Mouse (Mus musculus): Measurements from ENCODE around the gene Wdfy3. TPM values are rescaled to one million over a fixed set of nuclear protein-coding genes. Genes with fewer than 3 reads are reported as not detected.

Wdfy3 gene
- polyA plus RNA-seq, 1 experiment from 2014 or later: 9.7 TPM

- H3K4me1 ChIP-seq (replicated peaks): peaks cover 13% of the 10 kb centered on the region
- no peak overlapping the region for H3K9ac ChIP-seq
- ATAC-seq: no peak
- no peak overlapping the region for H3K4me2 ChIP-seq (replicated peaks)
- H3K27me3 ChIP-seq (replicated peaks): no peaks in the 10 kb centered on the region
- H3K4me3 ChIP-seq (replicated peaks): no peak overlapping the region
- no peak overlapping the region for H3K27ac ChIP-seq
- no peaks in the 10 kb centered on the region for H3K36me3 ChIP-seq
- H3K9me3 ChIP-seq: no peaks in the 10 kb centered on the region
- 94% methylated on average over 4 of the region's 4 CpGs for WGBS
These were observed 17.3 kb downstream of the Wdfy3 start for GRCm38 (mm10) chr5:102052465-102052864.

DNA sequence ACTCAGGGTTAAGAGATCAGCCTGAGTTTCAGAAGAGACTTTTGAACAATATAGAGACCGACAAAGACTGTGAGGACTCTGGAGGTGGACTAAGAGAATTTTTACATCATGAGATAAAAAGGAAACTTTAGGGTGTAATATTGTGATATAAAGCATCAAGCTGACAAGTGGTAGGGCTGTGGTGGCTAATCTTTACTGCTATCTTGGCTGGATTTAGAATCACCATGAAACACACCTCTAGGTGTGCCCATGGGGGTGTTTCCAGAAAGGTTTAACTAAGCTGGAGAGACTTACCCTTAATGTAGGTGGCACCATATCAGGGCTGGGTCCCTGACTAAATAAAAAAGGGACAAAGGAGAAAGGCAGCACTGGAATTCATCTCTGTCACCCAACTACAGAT, 19.0 kb downstream of the Wdfy3 start:
- no peak for ATAC-seq
- Histone ChIP-seq H3K9me3 (no peaks in the 10 kb centered on the region), H3K36me3 (no peaks in the 10 kb centered on the region), H3K4me3 (replicated peaks) (no peak overlapping the region), H3K27me3 (replicated peaks) (no peaks in the 10 kb centered on the region), H3K4me2 (replicated peaks) (no peak overlapping the region), H3K4me1 (replicated peaks) (peaks cover 20% of the 10 kb centered on the region), H3K9ac (no peak overlapping the region), H3K27ac (no peak overlapping the region)
- 98% methylated on average over 1 of the region's 1 CpGs for WGBS

DNA sequence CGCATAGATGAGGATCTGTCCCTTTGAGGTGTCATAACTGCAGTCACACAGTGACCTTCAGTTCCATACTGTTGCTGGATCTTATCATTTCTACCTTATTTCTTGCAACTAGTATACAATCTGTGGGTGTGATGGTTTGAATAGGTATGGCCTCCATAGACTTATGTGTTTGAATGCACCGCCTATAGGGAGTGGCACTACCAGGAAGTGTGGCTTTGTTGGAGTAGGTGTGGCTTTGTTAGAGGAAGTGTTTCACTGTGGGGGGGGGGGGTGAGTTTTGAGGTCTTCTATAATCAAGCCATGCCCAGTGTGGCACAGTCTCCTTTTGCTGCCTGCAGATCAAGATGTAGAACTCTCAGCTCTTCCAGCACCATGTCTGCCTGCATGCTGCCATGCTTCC, 21.3 kb downstream of the Wdfy3 start:
- Histone ChIP-seq H3K27me3 (replicated peaks) (no peaks in the 10 kb centered on the region), H3K36me3 (no peaks in the 10 kb centered on the region), H3K4me3 (replicated peaks) (no peak overlapping the region), H3K4me1 (replicated peaks) (peaks cover 18% of the 10 kb centered on the region; the same call in 1 of the 2 replicates), H3K9me3 (no peaks in the 10 kb centered on the region), H3K27ac (no peak overlapping the region), H3K9ac (no peak overlapping the region), H3K4me2 (replicated peaks) (no peak overlapping the region)
- WGBS: 98% methylated on average over 2 of the region's 2 CpGs
- no peak for ATAC-seq

DNA sequence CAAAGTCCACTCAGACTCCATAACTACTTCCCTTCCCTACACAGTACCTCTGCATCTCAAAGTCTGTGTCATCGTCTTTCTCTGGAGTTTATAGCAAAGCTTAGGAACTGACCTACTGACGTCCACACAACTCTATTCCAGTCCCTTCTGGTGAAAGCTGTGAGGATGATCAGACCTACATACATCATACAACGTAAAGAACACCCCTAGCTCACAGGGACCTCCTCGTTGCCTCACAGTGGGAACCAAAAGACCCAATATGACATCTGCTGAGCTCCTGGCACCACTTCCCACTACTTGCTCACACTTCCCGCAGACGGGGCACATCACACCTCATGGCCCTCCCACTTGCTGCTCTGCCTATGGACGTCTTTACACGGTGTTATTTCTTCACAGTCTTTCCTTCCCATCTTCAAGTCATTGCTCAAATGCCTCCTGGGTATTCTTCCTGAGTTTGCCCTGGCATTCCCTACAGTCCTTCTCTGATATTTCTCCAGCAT, 23.1 kb downstream of the Wdfy3 start:
- H3K27ac ChIP-seq: no peak overlapping the region
- no peak overlapping the region for H3K9ac ChIP-seq
- WGBS: 82% methylated on average over 8 of the region's 8 CpGs
- H3K4me3 ChIP-seq (replicated peaks): no peak overlapping the region
- H3K4me1 ChIP-seq (replicated peaks): peaks cover 17% of the 10 kb centered on the region; the same call in 1 of the 2 replicates
- no peak overlapping the region for H3K4me2 ChIP-seq (replicated peaks)
- H3K27me3 ChIP-seq (replicated peaks): no peaks in the 10 kb centered on the region
- H3K9me3 ChIP-seq: no peaks in the 10 kb centered on the region
- H3K36me3 ChIP-seq: no peaks in the 10 kb centered on the region
- no peak; the same call in 1 of the 2 replicates for ATAC-seq

DNA sequence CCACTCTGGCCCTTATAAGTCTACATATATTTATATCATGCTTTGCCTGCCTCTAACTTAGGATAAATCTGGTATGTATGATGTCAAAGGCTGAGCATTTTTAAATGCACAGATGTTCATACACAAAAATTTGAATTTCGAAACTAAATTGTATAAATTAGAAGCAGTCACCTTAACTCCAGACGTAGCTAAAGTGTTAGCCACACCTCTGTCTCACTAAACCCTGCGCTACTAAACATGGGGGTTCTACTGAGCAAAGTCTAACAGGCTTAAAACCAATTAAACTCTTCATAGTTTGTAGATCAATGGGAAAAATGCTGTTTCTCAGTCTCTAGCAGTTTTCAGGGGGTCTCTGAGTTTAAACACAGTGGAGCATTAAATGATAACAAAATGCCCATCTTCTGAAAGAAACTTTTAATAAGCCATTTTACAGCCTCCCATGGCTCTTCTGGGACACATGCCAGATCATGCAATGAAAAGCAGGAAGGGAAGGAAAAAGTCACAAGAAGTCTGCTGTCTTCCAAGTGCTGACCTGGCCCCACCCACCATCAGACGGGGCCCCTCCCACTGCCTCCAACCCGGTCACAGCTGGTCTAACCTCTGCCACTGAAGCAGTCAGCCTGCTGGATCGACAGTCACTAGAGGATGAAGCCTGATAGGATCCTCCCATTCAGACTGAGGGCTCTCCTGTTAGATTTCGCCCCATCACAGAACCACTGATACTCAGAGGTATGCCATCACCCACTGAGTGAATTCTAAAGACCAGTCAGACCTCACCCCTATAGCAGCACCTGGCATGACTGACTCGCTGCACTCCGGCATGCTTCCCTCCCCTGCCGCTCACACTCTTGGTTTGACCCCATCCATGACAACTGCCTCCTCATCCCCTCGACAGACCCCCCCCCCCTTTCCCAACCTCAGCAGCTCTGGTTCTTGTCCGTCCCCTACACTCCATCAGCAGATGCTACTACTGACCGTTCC, 23.8 kb downstream of the Wdfy3 start:
- Histone ChIP-seq H3K9me3 (no peaks in the 10 kb centered on the region), H3K27me3 (replicated peaks) (no peaks in the 10 kb centered on the region), H3K4me2 (replicated peaks) (no peak overlapping the region), H3K4me1 (replicated peaks) (peaks cover 17% of the 10 kb centered on the region; the same call in 1 of the 2 replicates), H3K9ac (no peak overlapping the region), H3K4me3 (replicated peaks) (no peak overlapping the region), H3K36me3 (no peaks in the 10 kb centered on the region), H3K27ac (no peak overlapping the region)
- peak; percentile 80 for ATAC-seq
- whole genome bisulfite sequencing: 68% methylated on average over 13 of the region's 13 CpGs

DNA sequence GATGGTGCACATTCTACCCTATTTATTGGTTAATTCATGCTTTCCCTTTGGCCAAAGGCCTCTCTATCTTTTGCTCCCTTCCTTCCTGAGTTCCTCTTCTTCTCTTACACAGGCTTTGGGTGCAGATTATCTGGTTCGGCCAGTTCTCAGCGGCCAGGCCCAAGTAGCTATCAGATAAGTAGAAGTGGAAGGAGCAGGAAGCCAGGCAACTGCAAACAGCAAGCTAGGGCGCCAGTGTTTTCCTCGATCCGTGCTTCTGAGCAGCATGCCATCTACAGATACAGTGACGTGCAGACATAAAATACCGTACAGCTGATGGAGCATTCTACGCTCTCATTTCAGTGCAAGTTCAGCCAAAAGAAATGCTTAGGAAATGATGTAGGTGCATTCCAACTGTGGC, 24.5 kb downstream of the Wdfy3 start:
- peaks cover 6% of the 10 kb centered on the region; the same call in 1 of the 2 replicates for H3K36me3 ChIP-seq
- H3K27ac ChIP-seq: peak overlapping the region; percentile 58; the same call in 1 of the 2 replicates
- H3K4me2 ChIP-seq (replicated peaks): no peak overlapping the region
- H3K27me3 ChIP-seq (replicated peaks): no peaks in the 10 kb centered on the region
- peaks cover 17% of the 10 kb centered on the region; the same call in 1 of the 2 replicates for H3K4me1 ChIP-seq (replicated peaks)
- WGBS: 64% methylated on average over 8 of the region's 8 CpGs
- H3K9me3 ChIP-seq: no peaks in the 10 kb centered on the region
- H3K9ac ChIP-seq: no peak overlapping the region
- no peak overlapping the region for H3K4me3 ChIP-seq (replicated peaks)
- ATAC-seq: peak; percentile 57

- Histone ChIP-seq H3K4me1 (replicated peaks) (no peaks in the 10 kb centered on the region), H3K27ac (no peak overlapping the region), H3K4me3 (replicated peaks) (no peak overlapping the region), H3K27me3 (replicated peaks) (no peaks in the 10 kb centered on the region), H3K4me2 (replicated peaks) (no peak overlapping the region), H3K36me3 (peaks cover 44% of the 10 kb centered on the region), H3K9me3 (0 out of 2 replicates have a peak, but pooled peaks cover 4% of the 10 kb centered on the region), H3K9ac (no peak overlapping the region)
- no peak for ATAC-seq
- 94% methylated on average over 8 of the region's 8 CpGs for WGBS
These were observed 36.4 kb downstream of the Wdfy3 start for GRCm38 (mm10) chr5:102033281-102033680.

GRCm38 (mm10) chr5:102032594-102033240, 37.0 kb downstream of the Wdfy3 start:
- Histone ChIP-seq H3K36me3 (peaks cover 44% of the 10 kb centered on the region), H3K9me3 (0 out of 2 replicates have a peak, but pooled peaks cover 4% of the 10 kb centered on the region)

GRCm38 (mm10) chr5:102032191-102032590, 37.5 kb downstream of the Wdfy3 start:
- peaks cover 44% of the 10 kb centered on the region for H3K36me3 ChIP-seq
- no peaks in the 10 kb centered on the region for H3K4me1 ChIP-seq (replicated peaks)
- no peaks in the 10 kb centered on the region for H3K27me3 ChIP-seq (replicated peaks)
- H3K27ac ChIP-seq: no peak overlapping the region
- H3K4me2 ChIP-seq (replicated peaks): no peak overlapping the region
- ATAC-seq: no peak
- no peak overlapping the region for H3K4me3 ChIP-seq (replicated peaks)
- H3K9me3 ChIP-seq: 0 out of 2 replicates have a peak, but pooled peaks cover 4% of the 10 kb centered on the region
- 82% methylated on average over 3 of the region's 3 CpGs for WGBS
- H3K9ac ChIP-seq: no peak overlapping the region

More at GRCm38 (mm10) chr5:102032594-102033240, 37.0 kb downstream of the Wdfy3 start:
- Histone ChIP-seq H3K27ac (no peak overlapping the region), H3K4me3 (replicated peaks) (no peak overlapping the region), H3K27me3 (replicated peaks) (no peaks in the 10 kb centered on the region), H3K4me1 (replicated peaks) (no peaks in the 10 kb centered on the region), H3K9ac (no peak overlapping the region), H3K4me2 (replicated peaks) (no peak overlapping the region)
- ATAC-seq: no peak
- WGBS: 93% methylated on average over 22 of the region's 22 CpGs

DNA sequence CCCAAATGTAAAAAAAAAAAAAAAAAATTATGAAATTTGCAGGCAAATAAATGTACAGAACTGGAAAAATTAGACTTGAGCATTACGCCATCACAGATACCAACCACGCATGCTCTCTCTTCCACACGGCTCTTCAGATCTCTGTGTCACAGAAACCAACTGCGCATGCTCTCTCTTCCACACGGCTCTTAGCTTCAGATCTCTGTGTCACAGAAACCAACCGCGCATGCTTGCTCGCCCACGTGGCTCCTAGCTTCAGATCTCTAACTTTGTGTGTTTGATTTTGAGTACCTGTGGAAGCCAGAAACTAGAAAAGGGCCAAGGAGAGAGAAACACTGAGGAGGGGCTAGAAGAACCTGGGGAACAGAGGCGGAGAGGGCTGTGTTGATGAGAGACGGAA, 46.3 kb downstream of the Wdfy3 start:
- H3K36me3 ChIP-seq: peaks cover 13% of the 10 kb centered on the region
- no peaks in the 10 kb centered on the region for H3K27me3 ChIP-seq (replicated peaks)
- no peak overlapping the region for H3K27ac ChIP-seq
- no peak overlapping the region for H3K4me3 ChIP-seq (replicated peaks)
- no peak overlapping the region for H3K4me2 ChIP-seq (replicated peaks)
- H3K9me3 ChIP-seq: no peaks in the 10 kb centered on the region
- H3K4me1 ChIP-seq (replicated peaks): no peaks in the 10 kb centered on the region
- no peak for ATAC-seq
- no peak overlapping the region for H3K9ac ChIP-seq
- WGBS: 97% methylated on average over 11 of the region's 11 CpGs

DNA sequence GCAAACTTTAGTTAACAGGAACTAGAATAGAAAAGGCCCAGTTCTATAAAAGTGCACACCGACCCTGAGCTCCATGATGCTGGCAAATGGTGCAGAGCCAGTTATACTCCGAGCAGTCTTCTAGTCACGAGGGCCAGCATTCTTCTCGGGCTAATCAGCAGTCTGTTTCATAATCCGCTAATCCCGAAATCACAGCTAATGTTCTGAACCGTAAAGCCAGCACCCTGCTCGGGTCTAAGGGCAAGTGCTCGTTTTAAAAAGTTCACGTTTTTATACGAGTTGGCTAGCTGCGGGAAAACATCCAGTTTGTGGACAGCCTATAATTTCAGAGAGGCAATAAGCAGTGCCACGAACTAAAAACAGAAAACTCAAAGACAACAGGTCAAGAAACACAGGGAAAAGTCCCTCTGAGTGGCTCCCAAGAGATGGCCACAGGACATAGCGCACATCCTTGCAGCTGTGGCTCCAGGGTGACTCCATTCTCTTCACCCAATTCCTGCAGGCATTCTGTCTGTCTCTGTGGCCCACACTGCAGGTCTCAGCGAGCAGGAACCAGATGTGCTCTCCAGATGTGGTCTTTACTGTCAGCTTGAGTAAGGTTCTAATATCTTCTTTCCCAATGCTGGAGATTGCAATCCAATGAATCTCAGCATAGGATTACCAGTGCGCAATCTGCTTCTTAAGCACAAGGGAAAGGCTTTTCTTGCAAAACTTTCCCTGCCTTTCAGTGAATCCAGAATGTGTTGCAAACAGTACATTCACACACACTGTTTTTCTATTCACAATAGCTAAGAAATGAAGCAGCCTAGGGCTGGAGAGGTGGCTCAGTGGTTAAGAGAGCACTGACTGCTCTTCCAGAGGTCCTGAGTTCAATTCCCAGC, 47.5 kb downstream of the Wdfy3 start:
- Histone ChIP-seq H3K9me3 (no peaks in the 10 kb centered on the region), H3K27me3 (replicated peaks) (no peaks in the 10 kb centered on the region), H3K4me3 (replicated peaks) (no peak overlapping the region), H3K27ac (no peak overlapping the region), H3K9ac (no peak overlapping the region), H3K36me3 (peaks cover 12% of the 10 kb centered on the region), H3K4me2 (replicated peaks) (no peak overlapping the region), H3K4me1 (replicated peaks) (no peaks in the 10 kb centered on the region)
- no peak for ATAC-seq
- WGBS: 89% methylated on average over 16 of the region's 16 CpGs
